Mouse (Mus musculus) small intestine, adult 2 months (tissue): Measurements from ENCODE around the gene Olfr12.

Experiments
- CTCF ChIP-seq: fragments of 200-500 bp; IDR thresholded peaks from 2 replicates; pipeline ENCODE4 v1.5.1; 2012; ENCODE audit warnings: low read depth, mild to moderate bottlenecking, control low read depth, inconsistent platforms, low read length, moderate library complexity, mixed read lengths; ENCODE audit not compliant: insufficient replicate concordance, insufficient read length; ENCODE audit errors: extremely low read depth
- POLR2A ChIP-seq: fragments of 200-500 bp; IDR thresholded peaks from 2 replicates; pipeline ENCODE4 v1.6.1; 2012; ENCODE audit warnings: low read depth, mild to moderate bottlenecking, control low read depth, inconsistent platforms, low read length, moderate library complexity

DNA sequence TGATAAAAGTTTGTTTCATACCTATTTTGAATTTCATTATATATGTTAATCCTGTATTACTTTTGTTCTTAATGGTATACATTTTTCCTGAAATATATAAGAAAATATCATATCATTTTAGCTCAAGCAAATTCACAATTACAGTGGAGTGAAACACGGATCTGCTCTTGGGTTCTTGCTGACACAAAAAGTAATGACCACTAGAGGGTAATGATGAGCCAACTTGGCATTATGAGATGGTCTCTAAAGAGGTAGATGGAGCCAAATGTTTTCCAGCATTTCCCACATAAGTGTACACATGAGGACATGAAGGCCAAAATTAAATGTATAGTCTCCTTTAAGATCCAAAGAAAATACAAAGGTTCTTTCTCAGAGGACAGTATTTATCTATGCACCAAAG lies 3.1 kb upstream of the Olfr12 start:
- TF ChIP-seq POLR2A (no peak), CTCF (no peak)
